Mouse (Mus musculus) lung, postnatal 0 days (tissue): ENCODE data around the gene Cyp2ab1.
"Not testable (repeated sequence)": the region's sequence is repeated elsewhere in the genome, so short reads cannot be mapped to it uniquely, and the experiment has no call there.

Experiments
- CTCF ChIP-seq: IDR thresholded peaks from 2 replicates; pipeline ENCODE4 v1.5.1; 2016; ENCODE audit warnings: antibody characterized with exemption, mild to moderate bottlenecking
- EP300 ChIP-seq: IDR thresholded peaks from 2 replicates; pipeline ENCODE4 v1.6.1; 2016; ENCODE audit warnings: antibody characterized with exemption, mild to moderate bottlenecking, control low read depth

DNA sequence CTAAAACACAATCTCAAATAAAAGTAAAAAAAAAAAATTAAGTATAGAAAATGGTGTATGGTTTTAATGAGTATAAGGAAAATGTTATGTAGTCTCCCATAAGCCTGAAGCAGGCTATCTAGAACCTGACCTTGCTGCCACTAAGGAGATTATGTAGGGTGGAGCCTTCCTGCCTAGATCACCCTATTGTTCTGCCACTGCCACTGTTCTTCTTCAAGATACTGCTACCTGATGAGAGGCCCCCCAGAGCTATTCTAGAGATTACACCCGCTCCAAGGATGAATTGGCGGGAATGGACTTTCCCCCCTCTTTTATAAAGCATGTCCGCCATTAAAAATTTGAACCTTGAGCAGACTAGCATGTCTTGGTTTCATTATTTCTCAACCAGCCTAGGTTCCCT is 36.3 kb upstream of the Cyp2ab1 start:
- not testable (repeated sequence) for TF ChIP-seq CTCF, EP300
